Mouse (Mus musculus): Measurements from ENCODE around the gene Rsbn1.

DNA sequence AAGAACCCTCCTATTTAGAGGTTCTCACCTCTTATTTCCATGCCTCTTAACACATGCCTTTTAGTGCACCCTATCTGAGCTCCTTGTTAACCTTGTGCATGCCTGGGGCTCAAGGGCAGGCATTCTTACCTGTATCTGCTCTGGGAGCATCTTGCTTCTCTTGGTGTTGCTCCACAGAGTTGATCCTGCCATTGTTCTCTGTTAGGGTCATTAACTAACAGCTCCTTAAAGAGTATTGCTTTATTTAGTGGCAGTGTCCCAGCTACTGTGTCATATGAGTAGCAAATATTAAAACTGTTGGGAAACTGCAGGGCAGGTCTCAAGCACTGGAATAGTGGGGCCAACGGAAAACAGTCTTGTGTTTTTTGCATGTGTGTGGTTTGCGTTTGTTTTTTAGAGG is 57.2 kb downstream of the Rsbn1 start:
- TF ChIP-seq POLR2A (IDR thresholded peaks at IDR 0.05; ENCODE audit: extremely low read depth, insufficient read depth, low read length) (no peak), CTCF (IDR thresholded peaks at IDR 0.05; ENCODE audit: extremely low read depth, insufficient read depth, low read length) (no peak)

Measured in cortical plate, adult 2 months (tissue).